Mouse (Mus musculus) kidney, embryonic 15.5 days (tissue): ENCODE results near the gene Rtn4ip1. TPM values are rescaled to one million over a fixed set of nuclear protein-coding genes. Genes with fewer than 3 reads are reported as not detected.
A peak's percentile ranks its signal among the peaks of the same experiment; 100 is the strongest.

ENCODE experiments used
- ATAC-seq: fragments of 200-750 bp; cut with Nextera tagmentation; replicated peaks from 2 replicates; pipeline ENCODE4 v1.8.0; 2017; ENCODE audit warnings: moderate TSS enrichment; ENCODE audit not compliant: low FRiP score
- H3K27ac ChIP-seq: fragments of 300-500 bp; sonication (generic); 2 replicates; pipeline ENCODE4 v1.5.1; 2015; ENCODE audit warnings: mild to moderate bottlenecking, inconsistent platforms
- H3K27me3 ChIP-seq: fragments of 300-500 bp; sonication (generic); 2 replicates; pipeline ENCODE4 v1.6.1; 2015; ENCODE audit warnings: inconsistent platforms
- H3K36me3 ChIP-seq: fragments of 300-500 bp; sonication (generic); 2 replicates; pipeline ENCODE4 v1.6.1; 2015; ENCODE audit warnings: inconsistent platforms
- H3K4me1 ChIP-seq: fragments of 300-500 bp; sonication (generic); 2 replicates; pipeline ENCODE4 v1.6.1; 2015; ENCODE audit warnings: inconsistent platforms
- H3K4me2 ChIP-seq: fragments of 300-500 bp; sonication (generic); 2 replicates; pipeline ENCODE4 v1.6.1; 2015; ENCODE audit warnings: moderate library complexity, mild to moderate bottlenecking, inconsistent platforms
- H3K4me3 ChIP-seq: fragments of 300-500 bp; sonication (generic); replicated peaks from 2 replicates; pipeline ENCODE4 v1.5.1; 2015; ENCODE audit warnings: mild to moderate bottlenecking, inconsistent platforms
- H3K9ac ChIP-seq: fragments of 300-500 bp; sonication (generic); 2 replicates; pipeline ENCODE4 v1.6.1; 2015; ENCODE audit warnings: mild to moderate bottlenecking, inconsistent platforms
- H3K9me3 ChIP-seq: fragments of 300-500 bp; sonication (generic); replicated peaks from 2 replicates; pipeline ENCODE4 v1.6.1; 2016; ENCODE audit warnings: inconsistent platforms
- WGBS: fragments of 180-500 bp; shearing (Covaris S2); methylation state at CpG from one replicate; pipeline ENCODE4 v1.1.7; 2015; ENCODE audit warnings: mixed read lengths; 5-methylcytosine and 5-hydroxymethylcytosine counted together
- polyA plus RNA-seq: library from polyadenylated mRNA; unstranded; fragments of >200 nt; fragmentation: Nextera tagmentation; extraction: Ambion mirVana; gene quantifications from 2 replicates; pipeline ENCODE4 v1.2.1, GENCODE M21; 2015

Rtn4ip1 gene
- 16.4 and 17.1 TPM in 2 replicates for polyA plus RNA-seq

GRCm38 (mm10) chr10:43901578-43902194 is at the start of gene Rtn4ip1, which contains the start of gene Qrsl1:
Rtn4ip1 (plus strand) TSS chr10:43901807.
Qrsl1 (minus strand) TSS chr10:43901745.
- Histone ChIP-seq H3K4me2 (peak within 1 kb of the TSS; percentile 76), H3K27ac (peak within 1 kb of the TSS; percentile 87), H3K9ac (peak within 1 kb of the TSS; percentile 70), H3K27me3 (no peaks in the 10 kb centered on the region), H3K36me3 (0 out of 2 replicates have a peak, but pooled peaks cover 5% of the 10 kb centered on the region), H3K4me1 (peaks cover 16% of the 10 kb centered on the region), H3K9me3 (no peaks in the 10 kb centered on the region), H3K4me3 (peak within 1 kb of the TSS; percentile 89)
- ATAC-seq: peak; percentile 98
- under 1% methylated on average over 40 of the region's 40 CpGs for WGBS

- 0 out of 2 replicates have a peak, but pooled peaks cover 4% of the 10 kb centered on the region for H3K9me3 ChIP-seq
Observed at GRCm38 (mm10) chr10:43851898-43852297, 49.7 kb upstream of the Rtn4ip1 start.

GRCm38 (mm10) chr10:43855916-43856315 is 45.7 kb upstream of the Rtn4ip1 start:
- Histone ChIP-seq H3K4me3 (no peak overlapping the region), H3K4me2 (no peak overlapping the region), H3K27ac (no peak overlapping the region), H3K9ac (no peak overlapping the region), H3K4me1 (no peaks in the 10 kb centered on the region), H3K36me3 (no peaks in the 10 kb centered on the region), H3K27me3 (no peaks in the 10 kb centered on the region), H3K9me3 (0 out of 2 replicates have a peak, but pooled peaks cover 4% of the 10 kb centered on the region)
- 90% methylated on average over 9 of the region's 9 CpGs for WGBS
- no peak for ATAC-seq

More at GRCm38 (mm10) chr10:43851898-43852297, 49.7 kb upstream of the Rtn4ip1 start:
- Histone ChIP-seq H3K4me3 (no peak overlapping the region), H3K4me1 (no peaks in the 10 kb centered on the region), H3K27me3 (no peaks in the 10 kb centered on the region), H3K36me3 (no peaks in the 10 kb centered on the region), H3K27ac (no peak overlapping the region), H3K9ac (no peak overlapping the region), H3K4me2 (no peak overlapping the region)
- no peak for ATAC-seq
- WGBS: 80% methylated on average over 5 of the region's 5 CpGs

- Histone ChIP-seq H3K9ac (no peak overlapping the region), H3K27ac (no peak overlapping the region), H3K27me3 (no peaks in the 10 kb centered on the region), H3K9me3 (0 out of 2 replicates have a peak, but pooled peaks cover 4% of the 10 kb centered on the region), H3K4me3 (no peak overlapping the region), H3K4me2 (no peak overlapping the region), H3K36me3 (no peaks in the 10 kb centered on the region), H3K4me1 (no peaks in the 10 kb centered on the region)
- no peak for ATAC-seq
- WGBS: 88% methylated on average over 3 of the region's 3 CpGs
Observed at GRCm38 (mm10) chr10:43856351-43856750, 45.3 kb upstream of the Rtn4ip1 start.

- WGBS: 77% methylated on average over 10 of the region's 10 CpGs
- H3K4me1 ChIP-seq: no peaks in the 10 kb centered on the region; the same call in 1 of the 2 replicates
Observed at GRCm38 (mm10) chr10:43870752-43871151, 30.9 kb upstream of the Rtn4ip1 start.

GRCm38 (mm10) chr10:43871458-43871857 is 30.1 kb upstream of the Rtn4ip1 start:
- no peak for ATAC-seq
- H3K9me3 ChIP-seq: no peaks in the 10 kb centered on the region
- H3K27ac ChIP-seq: no peak overlapping the region
- H3K36me3 ChIP-seq: peaks cover 14% of the 10 kb centered on the region
- WGBS: 88% methylated on average over 1 of the region's 1 CpGs
- no peak overlapping the region for H3K4me2 ChIP-seq
- H3K9ac ChIP-seq: no peak overlapping the region
- no peaks in the 10 kb centered on the region; the same call in 1 of the 2 replicates for H3K4me1 ChIP-seq
- H3K27me3 ChIP-seq: no peaks in the 10 kb centered on the region
- H3K4me3 ChIP-seq: no peak overlapping the region

More at GRCm38 (mm10) chr10:43870752-43871151, 30.9 kb upstream of the Rtn4ip1 start:
- Histone ChIP-seq H3K9me3 (no peaks in the 10 kb centered on the region), H3K36me3 (peaks cover 7% of the 10 kb centered on the region), H3K4me2 (no peak overlapping the region), H3K27me3 (no peaks in the 10 kb centered on the region), H3K4me3 (no peak overlapping the region), H3K27ac (no peak overlapping the region), H3K9ac (no peak overlapping the region)
- no peak for ATAC-seq

GRCm38 (mm10) chr10:43887676-43888075 is 13.9 kb upstream of the Rtn4ip1 start:
- H3K4me2 ChIP-seq: no peak overlapping the region
- 94% methylated on average over 9 of the region's 9 CpGs for WGBS

GRCm38 (mm10) chr10:43888976-43889375 is 12.6 kb upstream of the Rtn4ip1 start:
- no peaks in the 10 kb centered on the region for H3K27me3 ChIP-seq
- 92% methylated on average over 16 of the region's 16 CpGs for WGBS
- peaks cover 72% of the 10 kb centered on the region for H3K36me3 ChIP-seq
- H3K9ac ChIP-seq: no peak overlapping the region
- H3K4me1 ChIP-seq: no peaks in the 10 kb centered on the region
- no peak overlapping the region for H3K4me2 ChIP-seq
- no peak overlapping the region for H3K27ac ChIP-seq
- no peaks in the 10 kb centered on the region for H3K9me3 ChIP-seq
- H3K4me3 ChIP-seq: no peak overlapping the region
- ATAC-seq: no peak

More at GRCm38 (mm10) chr10:43887676-43888075, 13.9 kb upstream of the Rtn4ip1 start:
- Histone ChIP-seq H3K4me3 (no peak overlapping the region), H3K36me3 (peaks cover 59% of the 10 kb centered on the region), H3K27ac (no peak overlapping the region), H3K9me3 (no peaks in the 10 kb centered on the region), H3K9ac (no peak overlapping the region), H3K27me3 (no peaks in the 10 kb centered on the region), H3K4me1 (no peaks in the 10 kb centered on the region)
- no peak for ATAC-seq

- H3K4me2 ChIP-seq: no peak overlapping the region
- no peak overlapping the region for H3K4me3 ChIP-seq
- no peaks in the 10 kb centered on the region for H3K4me1 ChIP-seq
- H3K9ac ChIP-seq: no peak overlapping the region
- no peak for ATAC-seq
- H3K9me3 ChIP-seq: no peaks in the 10 kb centered on the region
- no peak overlapping the region for H3K27ac ChIP-seq
- H3K36me3 ChIP-seq: peaks cover 55% of the 10 kb centered on the region
- 97% methylated on average over 4 of the region's 4 CpGs for WGBS
- no peaks in the 10 kb centered on the region for H3K27me3 ChIP-seq
Observed at GRCm38 (mm10) chr10:43892971-43893370, 8.6 kb upstream of the Rtn4ip1 start.

- H3K4me3 ChIP-seq: no peak overlapping the region
- no peak overlapping the region for H3K4me2 ChIP-seq
- H3K4me1 ChIP-seq: 0 out of 2 replicates have a peak, but pooled peaks cover 3% of the 10 kb centered on the region
- H3K27me3 ChIP-seq: no peaks in the 10 kb centered on the region
- no peak overlapping the region for H3K27ac ChIP-seq
- peaks cover 46% of the 10 kb centered on the region for H3K36me3 ChIP-seq
- H3K9ac ChIP-seq: no peak overlapping the region
- 0 out of 2 replicates have a peak, but pooled peaks have one; percentile 9 for ATAC-seq
- WGBS: 92% methylated on average over 8 of the region's 8 CpGs
- H3K9me3 ChIP-seq: no peaks in the 10 kb centered on the region
Observed at GRCm38 (mm10) chr10:43896065-43896464, 5.5 kb upstream of the Rtn4ip1 start.

GRCm38 (mm10) chr10:43898276-43898675 is 3.3 kb upstream of the Rtn4ip1 start:
- ATAC-seq: no peak
- WGBS: 96% methylated on average over 7 of the region's 7 CpGs
- H3K27me3 ChIP-seq: no peaks in the 10 kb centered on the region

GRCm38 (mm10) chr10:43900883-43901570 is 580 bp upstream of the Rtn4ip1 start:
- H3K36me3 ChIP-seq: 0 out of 2 replicates have a peak, but pooled peaks cover 5% of the 10 kb centered on the region
- peak overlapping the region; percentile 87 for H3K27ac ChIP-seq
- H3K4me2 ChIP-seq: peak overlapping the region; percentile 76
- no peaks in the 10 kb centered on the region for H3K27me3 ChIP-seq
- peak overlapping the region; percentile 89 for H3K4me3 ChIP-seq
- peak; percentile 61; the same call in 1 of the 2 replicates for ATAC-seq
- WGBS: 7% methylated on average over 30 of the region's 30 CpGs
- no peaks in the 10 kb centered on the region for H3K9me3 ChIP-seq
- H3K9ac ChIP-seq: peak overlapping the region; percentile 70
- peaks cover 16% of the 10 kb centered on the region for H3K4me1 ChIP-seq

More at GRCm38 (mm10) chr10:43898276-43898675, 3.3 kb upstream of the Rtn4ip1 start:
- peaks cover 16% of the 10 kb centered on the region for H3K4me1 ChIP-seq
- H3K4me2 ChIP-seq: no peak overlapping the region
- peaks cover 27% of the 10 kb centered on the region for H3K36me3 ChIP-seq
- H3K9ac ChIP-seq: no peak overlapping the region
- no peak overlapping the region for H3K27ac ChIP-seq
- no peaks in the 10 kb centered on the region for H3K9me3 ChIP-seq
- H3K4me3 ChIP-seq: no peak overlapping the region
